Mouse (Mus musculus) limb, embryonic 13.5 days (tissue): Measurements from ENCODE around the gene Fam110c. TPM values are rescaled to one million over a fixed set of nuclear protein-coding genes. Genes with fewer than 3 reads are reported as not detected.
A peak's percentile ranks its signal among the peaks of the same experiment; 100 is the strongest.

Source experiments
- ATAC-seq: fragments of 200-750 bp; cut with Nextera tagmentation; 2 replicates; pipeline ENCODE4 v1.8.0; 2017; ENCODE audit warnings: low read depth, moderate number of reproducible peaks, moderate TSS enrichment; ENCODE audit not compliant: low FRiP score
- H3K27ac ChIP-seq: fragments of 300-500 bp; sonication (generic); 2 replicates; pipeline ENCODE4 v1.5.1; 2015; ENCODE audit warnings: inconsistent platforms, mild to moderate bottlenecking, moderate library complexity
- H3K27me3 ChIP-seq: fragments of 300-500 bp; sonication (generic); 2 replicates; pipeline ENCODE4 v1.6.1; 2015; ENCODE audit warnings: mild to moderate bottlenecking, inconsistent platforms
- H3K36me3 ChIP-seq: fragments of 300-500 bp; sonication (generic); 2 replicates; pipeline ENCODE4 v1.6.1; 2015; ENCODE audit warnings: inconsistent platforms, mild to moderate bottlenecking, moderate library complexity
- H3K4me1 ChIP-seq: fragments of 300-500 bp; sonication (generic); 2 replicates; pipeline ENCODE4 v1.6.1; 2015; ENCODE audit warnings: inconsistent platforms
- H3K4me2 ChIP-seq: fragments of 300-500 bp; sonication (generic); replicated peaks from 2 replicates; pipeline ENCODE4 v1.6.1; 2015; ENCODE audit warnings: inconsistent platforms, mild to moderate bottlenecking, moderate library complexity
- H3K4me3 ChIP-seq: fragments of 300-500 bp; sonication (generic); 2 replicates; pipeline ENCODE4 v1.5.1; 2015; ENCODE audit warnings: moderate library complexity, mild to moderate bottlenecking, inconsistent platforms
- H3K9ac ChIP-seq: fragments of 300-500 bp; sonication (generic); 2 replicates; pipeline ENCODE4 v1.6.1; 2015; ENCODE audit warnings: mild to moderate bottlenecking, inconsistent platforms
- H3K9me3 ChIP-seq: fragments of 300-500 bp; sonication (generic); 2 replicates; pipeline ENCODE4 v1.6.1; 2016; ENCODE audit warnings: inconsistent platforms
- WGBS: fragments of 180-500 bp; shearing (Covaris S2); methylation state at CpG from one replicate; pipeline ENCODE4 v1.1.7; 2015; 5-methylcytosine and 5-hydroxymethylcytosine counted together
- polyA plus RNA-seq: library from polyadenylated mRNA; unstranded; fragments of >200 nt; fragmentation: Nextera tagmentation; extraction: Ambion mirVana; gene quantifications from 2 replicates; pipeline ENCODE4 v1.2.1, GENCODE M21; 2015

Fam110c gene
- polyA plus RNA-seq, 1 experiment from 2014 or later = 0.22 TPM

DNA sequence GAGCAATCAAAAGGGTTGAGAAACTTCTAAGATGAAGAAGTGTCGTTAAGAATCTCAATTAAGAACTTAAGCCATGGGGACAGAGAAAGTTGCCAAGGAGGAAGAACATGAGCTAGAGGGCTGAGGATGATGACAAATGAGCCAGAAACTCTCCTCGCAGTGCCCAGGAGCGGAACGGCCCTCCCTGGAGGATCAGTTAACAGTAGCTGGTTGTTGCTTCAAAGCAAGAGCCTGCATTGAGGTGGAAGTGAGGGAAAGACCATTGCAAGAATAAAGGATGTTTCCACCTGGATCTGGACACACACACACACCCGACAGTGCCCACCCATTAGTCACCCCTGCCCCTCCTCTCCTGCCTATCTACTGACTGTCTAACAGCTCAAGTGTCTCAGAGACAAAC lies 46.9 kb downstream of the Fam110c start:
- Histone ChIP-seq H3K27ac (no peak overlapping the region), H3K9ac (no peak overlapping the region), H3K4me3 (no peak overlapping the region), H3K9me3 (no peaks in the 10 kb centered on the region), H3K36me3 (no peaks in the 10 kb centered on the region), H3K4me2 (no peak overlapping the region), H3K27me3 (no peaks in the 10 kb centered on the region), H3K4me1 (no peaks in the 10 kb centered on the region)
- no peak for ATAC-seq
- 75% methylated on average over 5 of the region's 5 CpGs for WGBS

DNA sequence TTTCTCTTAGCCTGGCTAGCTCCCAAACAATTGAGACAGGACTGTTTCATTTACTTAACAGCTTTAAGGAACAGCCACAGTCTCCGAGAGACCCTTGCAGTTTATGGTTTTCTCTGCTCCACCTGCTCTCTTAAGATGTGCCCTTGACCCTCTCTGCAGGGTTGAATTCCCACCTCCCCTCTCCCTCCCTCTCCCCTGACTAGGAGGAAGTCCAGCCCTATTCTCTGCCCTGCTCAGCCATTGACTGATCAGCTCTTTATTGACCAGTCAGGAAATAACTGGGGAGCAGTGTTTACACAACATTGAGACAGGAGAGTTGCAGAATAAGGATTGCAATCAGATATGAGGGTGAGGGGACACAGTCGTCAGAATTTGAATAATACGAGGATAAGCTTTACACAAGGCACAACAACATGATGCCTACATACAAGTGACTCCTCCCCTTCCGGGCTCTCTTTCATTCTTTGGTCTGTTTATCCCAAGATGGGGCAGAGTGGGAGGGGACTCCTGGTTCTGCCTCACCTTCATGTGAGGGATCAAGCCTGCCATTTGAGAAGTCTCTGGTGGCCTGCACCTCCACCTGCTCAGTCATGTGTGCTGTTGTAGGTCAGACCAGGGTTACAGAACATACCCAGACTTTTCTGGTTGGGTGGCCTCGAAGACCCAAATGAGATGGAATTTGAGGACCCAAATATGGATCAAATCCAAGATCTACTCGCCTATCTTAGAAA lies 49.4 kb downstream of the Fam110c start:
- Histone ChIP-seq H3K27me3 (no peaks in the 10 kb centered on the region), H3K9ac (no peak overlapping the region), H3K27ac (no peak overlapping the region), H3K4me3 (no peak overlapping the region), H3K4me1 (no peaks in the 10 kb centered on the region), H3K9me3 (no peaks in the 10 kb centered on the region), H3K4me2 (no peak overlapping the region), H3K36me3 (no peaks in the 10 kb centered on the region)
- peak; percentile 54 for ATAC-seq
- WGBS = 56% methylated on average over 6 of the region's 6 CpGs

DNA sequence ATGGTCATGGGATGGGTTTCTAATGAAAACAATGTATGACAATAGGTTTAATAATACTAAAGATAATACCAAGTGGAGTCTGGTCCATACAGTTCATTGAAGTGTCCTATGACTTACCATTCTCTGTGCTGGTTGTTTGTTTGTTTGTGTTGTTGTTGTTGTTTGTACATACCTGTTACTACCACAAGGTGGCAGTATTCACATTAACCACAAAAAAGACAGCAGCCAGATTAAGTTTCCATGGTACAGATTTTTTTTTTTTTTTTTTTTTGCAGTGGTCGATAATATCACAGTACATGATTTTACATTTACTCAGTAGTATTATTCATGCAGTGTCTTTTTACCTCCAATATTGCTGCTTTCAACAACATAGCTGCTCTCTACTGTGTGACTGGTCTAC lies 52.4 kb downstream of the Fam110c start:
- H3K9me3 ChIP-seq = no peaks in the 10 kb centered on the region
- H3K27ac ChIP-seq = no peak overlapping the region
- no peaks in the 10 kb centered on the region for H3K36me3 ChIP-seq
- 38% methylated on average over 1 of the region's 1 CpGs for WGBS
- no peaks in the 10 kb centered on the region for H3K4me1 ChIP-seq
- no peak overlapping the region for H3K4me3 ChIP-seq
- no peak for ATAC-seq
- H3K27me3 ChIP-seq = no peaks in the 10 kb centered on the region
- no peak overlapping the region for H3K4me2 ChIP-seq
- no peak overlapping the region for H3K9ac ChIP-seq

DNA sequence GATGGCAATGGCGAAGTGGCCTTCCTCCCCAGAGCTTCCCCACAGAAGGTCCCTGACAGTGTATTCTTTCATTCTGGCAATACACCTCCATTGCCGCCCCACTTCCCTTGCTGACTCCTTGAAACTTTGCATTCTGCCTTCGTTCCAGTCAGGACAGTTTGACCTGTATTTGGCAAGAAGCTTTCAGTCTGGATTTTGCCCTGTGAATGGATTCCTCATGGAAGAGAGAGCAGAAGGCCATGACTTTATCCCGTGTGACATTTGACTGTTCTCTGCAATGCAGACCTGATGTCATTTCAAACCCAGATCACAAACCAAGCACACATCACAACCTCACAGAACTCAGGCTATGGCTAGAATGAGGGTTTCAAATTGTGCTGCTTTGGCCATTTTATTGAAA lies 55.9 kb downstream of the Fam110c start:
- no peaks in the 10 kb centered on the region for H3K9me3 ChIP-seq

More for the DNA sequence above, 55.9 kb downstream of the Fam110c start:
- H3K27me3 ChIP-seq = no peaks in the 10 kb centered on the region
- no peak overlapping the region for H3K4me2 ChIP-seq
- WGBS = 83% methylated on average over 4 of the region's 4 CpGs
- no peak overlapping the region for H3K4me3 ChIP-seq
- no peaks in the 10 kb centered on the region for H3K36me3 ChIP-seq
- H3K4me1 ChIP-seq = 0 out of 2 replicates have a peak, but pooled peaks cover 5% of the 10 kb centered on the region
- ATAC-seq = no peak
- H3K9ac ChIP-seq = no peak overlapping the region
- H3K27ac ChIP-seq = no peak overlapping the region

Other genes starting within 250 kb of the Fam110c start
- gene Alkal2, start 189.5 kb upstream of the Fam110c start, polyA plus RNA-seq = 1.6 and 3.6 TPM in 2 replicates
- 172 and 187 TPM in 2 replicates for gene Acp1, start 162.3 kb upstream of the Fam110c start, polyA plus RNA-seq
- 14.5 TPM in 2 replicates for gene Sh3yl1, start 162.2 kb upstream of the Fam110c start, polyA plus RNA-seq
- gene Gm6993, start 166.9 kb downstream of the Fam110c start, polyA plus RNA-seq = not detected in 2 replicates
- 62.1 and 71.9 TPM in 2 replicates for gene Lamb1, start 191.4 kb downstream of the Fam110c start, polyA plus RNA-seq